Mouse (Mus musculus) frontal cortex, adult (tissue): ENCODE measurements at regions not wholly inside any gene's neighbourhood (a gene's known extent, or its start where the extent isn't known, plus 50 kb on each side); places are given as distances from the start of the nearest gene placed in this dataset.
A peak's percentile ranks its signal among the peaks of the same experiment; 100 is the strongest.

Source experiments
- ATAC-seq: cut with Nextera tagmentation; 2 replicates; pipeline ENCODE4 v1.9.2; 2017; ENCODE audit warnings: mild to moderate bottlenecking, moderate library complexity, mixed read lengths; ENCODE audit not compliant: low TSS enrichment

- no peak for ATAC-seq
These were observed 179.1 kb upstream of the Pcdh10 start for GRCm38 (mm10) chr3:45198994-45199589.

GRCm38 (mm10) chr3:45204392-45205043, 173.7 kb upstream of the Pcdh10 start:
- no peak for ATAC-seq

GRCm38 (mm10) chr3:45231641-45232433, 146.4 kb upstream of the Pcdh10 start:
- ATAC-seq = no peak

GRCm38 (mm10) chr3:45238457-45238856, 139.7 kb upstream of the Pcdh10 start:
- no peak for ATAC-seq

- no peak for ATAC-seq
These were observed 132.7 kb upstream of the Pcdh10 start for GRCm38 (mm10) chr3:45245456-45245855.

- ATAC-seq = no peak
These were observed 131.6 kb upstream of the Pcdh10 start for GRCm38 (mm10) chr3:45246601-45247000.

- peak; percentile 76 for ATAC-seq
These were observed 101.4 kb upstream of the Pcdh10 start for GRCm38 (mm10) chr3:45276783-45277182.

GRCm38 (mm10) chr3:45297242-45297853, 80.8 kb upstream of the Pcdh10 start:
- ATAC-seq = no peak

GRCm38 (mm10) chr3:45319257-45319656, 58.9 kb upstream of the Pcdh10 start:
- ATAC-seq = no peak
